Mouse (Mus musculus): ENCODE data around the gene Fam209. TPM values are rescaled to one million over a fixed set of nuclear protein-coding genes. Genes with fewer than 3 reads are reported as not detected.

Gene Fam209
- total RNA-seq, 2 experiments from 2014 or later: 0.51 to 0.79 TPM

Other genes with a start within 250 kb of the Fam209 start
- gene Mc3r, start 224.0 kb upstream of the Fam209 start, total RNA-seq (2021): under 1 TPM; 0.19 to 0.37 TPM
- 10 to 100 TPM; 24.9 TPM for gene Fam210b, start 127.0 kb upstream of the Fam209 start, total RNA-seq (2021)
- gene Aurka, start 102.0 kb upstream of the Fam209 start, total RNA-seq (2021): 1 to 10 TPM; 2.6 to 2.9 TPM
- 10 to 100 TPM; 24.0 to 25.0 TPM for gene Cstf1, start 101.8 kb upstream of the Fam209 start, total RNA-seq (2021)
- gene Cass4, start 78.7 kb upstream of the Fam209 start, total RNA-seq (2021): under 1 TPM; 0.51 to 0.64 TPM
- 10 to 100 TPM; 63.3 to 63.6 TPM for gene Rtf2, start 32.0 kb upstream of the Fam209 start, total RNA-seq (2021)
- gene Gcnt7, start 13.9 kb upstream of the Fam209 start, total RNA-seq (2021): not detected
- gene Tfap2c, start 77.1 kb downstream of the Fam209 start, total RNA-seq (2021): 1 to 10 TPM in 1 of 2 experiments, under 1 TPM in 1; 0.79 to 1.1 TPM

Data from layer of hippocampus, postnatal 14 days (tissue).